Mouse (Mus musculus) spleen, embryonic (tissue): ENCODE results near the gene Pecam1.

ENCODE experiments used
- CTCF ChIA-PET: fragments of 350-600 bp; sonication (Branson Sonifier 250); formaldehyde crosslinking; loops from one replicate; lab custom pipeline; 2022; lab: Charles Lee

Pecam1 gene

GRCm38 (mm10) chr11:106739116-106739515 is 11.3 kb downstream of the Pecam1 start:
- CTCF ChIA-PET, result no interaction called here

GRCm38 (mm10) chr11:106737178-106737621 is 13.2 kb downstream of the Pecam1 start:
- CTCF ChIA-PET, result interaction anchor here (1.3 kb wide), 1 partner anchor 24 kb away, joined by 8 read pairs; no protein-coding TSS in a partner anchor

GRCm38 (mm10) chr11:106736614-106737013 is 13.8 kb downstream of the Pecam1 start:
- CTCF ChIA-PET, result no interaction called here

- CTCF ChIA-PET, result no interaction called here
These were observed 19.7 kb downstream of the Pecam1 start for GRCm38 (mm10) chr11:106730714-106731113.

- CTCF ChIA-PET, result no interaction called here
These were observed 20.8 kb downstream of the Pecam1 start for GRCm38 (mm10) chr11:106729656-106730055.

GRCm38 (mm10) chr11:106728402-106729366 is 21.7 kb downstream of the Pecam1 start:
- CTCF ChIA-PET, result interaction anchor here (0.7 kb wide), 1 partner anchor 28 kb away, joined by 4 read pairs; no protein-coding TSS in a partner anchor

- CTCF ChIA-PET, result interaction anchor here (0.7 kb wide), 1 partner anchor 29 kb away, joined by 4 read pairs; no protein-coding TSS in a partner anchor
These were observed 22.5 kb downstream of the Pecam1 start for GRCm38 (mm10) chr11:106727967-106728366.

GRCm38 (mm10) chr11:106724916-106725235 is 25.6 kb downstream of the Pecam1 start:
- CTCF ChIA-PET, result interaction anchor here (0.6 to 0.9 kb wide), 2 partner anchors 10 to 17 kb away, joined by 5 to 9 read pairs; no protein-coding TSS in a partner anchor

GRCm38 (mm10) chr11:106724176-106724915 is 26.1 kb downstream of the Pecam1 start:
- CTCF ChIA-PET, result interaction anchor here (0.6 kb wide), 1 partner anchor 17 kb away, joined by 5 read pairs; no protein-coding TSS in a partner anchor

GRCm38 (mm10) chr11:106723611-106724125 is 26.8 kb downstream of the Pecam1 start:
- CTCF ChIA-PET, result no interaction called here

GRCm38 (mm10) chr11:106722831-106723361 is 27.5 kb downstream of the Pecam1 start:
- CTCF ChIA-PET, result interaction anchor here (0.5 kb wide), 1 partner anchor 163 kb away, joined by 3 read pairs; no protein-coding TSS in a partner anchor

- CTCF ChIA-PET, result no interaction called here
These were observed 30.0 kb downstream of the Pecam1 start for GRCm38 (mm10) chr11:106720379-106720778.

- CTCF ChIA-PET, result no interaction called here
These were observed 33.9 kb downstream of the Pecam1 start for GRCm38 (mm10) chr11:106716568-106716967.

- CTCF ChIA-PET, result no interaction called here
These were observed 35.4 kb downstream of the Pecam1 start for GRCm38 (mm10) chr11:106715066-106715465.

GRCm38 (mm10) chr11:106710789-106711188 is 39.6 kb downstream of the Pecam1 start:
- CTCF ChIA-PET, result interaction anchor here (0.5 kb wide), 1 partner anchor 1514 kb away, joined by 3 read pairs; no protein-coding TSS in a partner anchor

- CTCF ChIA-PET, result interaction anchor here (0.6 kb wide), 1 partner anchor 32 kb away, joined by 12 read pairs; no protein-coding TSS in a partner anchor
These were observed 41.0 kb downstream of the Pecam1 start for GRCm38 (mm10) chr11:106709227-106709985.

- CTCF ChIA-PET, result interaction anchor here (0.5 kb wide), 1 partner anchor 158 kb away, joined by 4 read pairs; no protein-coding TSS in a partner anchor
These were observed 42.6 kb downstream of the Pecam1 start for GRCm38 (mm10) chr11:106707866-106708265.

GRCm38 (mm10) chr11:106707085-106707484 is 43.3 kb downstream of the Pecam1 start:
- CTCF ChIA-PET, result no interaction called here

- CTCF ChIA-PET, result no interaction called here
These were observed 44.2 kb downstream of the Pecam1 start for GRCm38 (mm10) chr11:106706212-106706611.

- CTCF ChIA-PET, result interaction anchor here (0.7 kb wide), 1 partner anchor 57 kb away, joined by 4 read pairs; no protein-coding TSS in a partner anchor
These were observed 45.9 kb downstream of the Pecam1 start for GRCm38 (mm10) chr11:106704399-106705111.
